9 mouse cellular contexts compared by ENCODE assay signal in the genomic region with DNA sequence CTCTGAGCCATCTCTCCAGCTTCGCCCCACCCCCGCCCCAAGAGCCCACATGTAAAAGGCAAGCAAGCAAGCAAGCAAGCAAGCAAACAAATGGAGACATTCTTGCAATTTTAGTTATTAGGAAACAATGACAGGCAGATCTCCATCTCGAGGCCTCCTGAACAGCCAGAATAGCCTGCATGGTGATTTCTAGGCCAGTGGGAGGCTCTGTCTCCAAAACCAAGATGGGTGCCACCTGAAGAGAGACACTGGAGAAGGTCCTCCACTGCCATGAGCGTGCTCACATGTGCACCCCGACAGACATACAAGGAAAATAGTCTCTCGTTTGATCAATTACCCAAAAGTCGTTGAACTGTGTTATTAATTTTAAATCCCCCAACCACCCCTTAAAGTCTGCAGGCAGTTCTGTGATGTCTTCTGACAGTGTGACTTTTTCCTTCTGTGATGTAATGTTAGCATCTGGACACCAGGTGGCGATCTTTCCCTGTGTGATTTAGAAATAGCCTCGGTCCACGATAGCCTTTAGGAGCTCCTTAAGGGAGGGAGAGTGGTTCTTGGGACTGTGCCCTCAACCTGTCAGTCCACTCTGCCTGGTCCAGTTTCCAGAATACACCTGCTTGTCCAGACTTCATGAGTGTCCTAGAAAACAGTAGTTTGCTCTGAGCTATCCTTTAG. TPM values are rescaled to one million over a fixed set of nuclear protein-coding genes. Genes with fewer than 3 reads are reported as not detected.
DNase-seq lines count a peak whose midpoint lies in the region; ATAC-seq and TF ChIP-seq lines count a peak whose summit lies in the region.
"Had no signal": no experiment of that assay in that cellular context is flagged by ENCODE, and none has a peak within 500 bp of the region (broad histone marks: within the 10 kb centered on the region; RNA-seq: fewer than 3 reads in every experiment).

No protein-coding gene starts in this region.

- H3K36me3 ChIP-seq in G1E (replicated peaks) = no peaks in the 10 kb centered on the region
- no peaks in the 10 kb centered on the region for H3K36me3 ChIP-seq in kidney, embryonic 14.5 days (ENCODE audit: control insufficient read depth, insufficient read depth, low read length)
- no peaks in the 10 kb centered on the region for H3K36me3 ChIP-seq in liver, postnatal 0 days (replicated peaks; ENCODE audit: insufficient read depth, low read length)
- no peaks in the 10 kb centered on the region for H3K36me3 ChIP-seq in neural tube, embryonic 15.5 days
- H3K36me3 ChIP-seq: heart, embryonic 15.5 days had no signal

- WGBS in kidney, embryonic 14.5 days = 19% methylated on average over 10 of the region's 10 CpGs
- 16% methylated on average over 10 of the region's 10 CpGs for WGBS in liver, postnatal 0 days (ENCODE audit: insufficient replicate concordance)
- WGBS in neural tube, embryonic 15.5 days = 19% methylated on average over 10 of the region's 10 CpGs

- peak; percentile 47 for ATAC-seq in G1E (ENCODE audit: extremely low read depth, insufficient number of reproducible peaks, low FRiP score, poor library complexity, severe bottlenecking)
- peak; percentile 57; the same call in 1 of the 2 replicates for ATAC-seq in kidney, embryonic 14.5 days (ENCODE audit: low FRiP score, low TSS enrichment)
- ATAC-seq in liver, postnatal 0 days = 0 out of 2 replicates have a peak, but pooled peaks have one; percentile 36
- peak; percentile 66; the same call in 1 of the 2 replicates for ATAC-seq in neural tube, embryonic 15.5 days (ENCODE audit: low FRiP score)

- H3K4me2 ChIP-seq in kidney, embryonic 14.5 days (replicated peaks; ENCODE audit: low read depth, low read length) = no peak overlapping the region
- no peak overlapping the region for H3K4me2 ChIP-seq in liver, postnatal 0 days (ENCODE audit: low read depth, low read length)
- no peak overlapping the region for H3K4me2 ChIP-seq in neural tube, embryonic 15.5 days
- H3K4me2 ChIP-seq: heart, embryonic 15.5 days had no signal

- TF ChIP-seq CTCF in G1E (IDR thresholded peaks at IDR 0.05; ENCODE audit: low read depth, low read length) = peak; percentile 56
- peak; percentile 90 for TF ChIP-seq CTCF in liver, postnatal 0 days (IDR thresholded peaks at IDR 0.05; ENCODE audit: low read depth)

- H3K9me3 ChIP-seq in G1E (replicated peaks) = no peaks in the 10 kb centered on the region
- no peaks in the 10 kb centered on the region for H3K9me3 ChIP-seq in kidney, embryonic 14.5 days (ENCODE audit: control insufficient read depth, low read length)
- no peaks in the 10 kb centered on the region for H3K9me3 ChIP-seq in liver, postnatal 0 days (ENCODE audit: low read length)
- H3K9me3 ChIP-seq in neural tube, embryonic 15.5 days (replicated peaks) = no peaks in the 10 kb centered on the region
- H3K9me3 ChIP-seq: heart, embryonic 15.5 days had no signal

- DNase-seq in A20 (ENCODE audit: low read depth, low spot score) (peak; percentile 63), G1E (ENCODE audit: low spot score) (peak; percentile 18)
- peak; percentile 54 for DNase-seq in cerebellum, adult 9-11 months
- peak; percentile 42 to 60 for DNase-seq in frontal cortex, postnatal 25 days (ENCODE audit: low spot score in 2 of 2)
- peak; percentile 65 for DNase-seq in liver, postnatal 0 days
- DNase-seq in yolk sac, embryonic 10.5 days (ENCODE audit: low spot score) = peak; percentile 49

- H3K27ac ChIP-seq in kidney, embryonic 14.5 days (ENCODE audit: low read depth, low read length) = no peak overlapping the region
- H3K27ac ChIP-seq in liver, postnatal 0 days (ENCODE audit: low read depth) = no peak overlapping the region
- no peak overlapping the region for H3K27ac ChIP-seq in neural tube, embryonic 15.5 days (replicated peaks)
- H3K27ac ChIP-seq: heart, embryonic 15.5 days had no signal

- H3K4me1 ChIP-seq in G1E (ENCODE audit: insufficient read depth, low read depth, low read length) = peaks cover 2% of the 10 kb centered on the region
- no peaks in the 10 kb centered on the region for H3K4me1 ChIP-seq in kidney, embryonic 14.5 days (ENCODE audit: control insufficient read depth, insufficient read depth, low read length)
- peaks cover under 1% of the 10 kb centered on the region; the same call in 1 of the 2 replicates for H3K4me1 ChIP-seq in liver, postnatal 0 days (ENCODE audit: insufficient read depth)
- peaks cover 2% of the 10 kb centered on the region for H3K4me1 ChIP-seq in neural tube, embryonic 15.5 days

- TF ChIP-seq EP300 in liver, postnatal 0 days (IDR thresholded peaks at IDR 0.05; ENCODE audit: low read depth) = no peak

- H3K4me3 ChIP-seq in G1E (ENCODE audit: low read depth, low read length) = no peak overlapping the region
- H3K4me3 ChIP-seq in kidney, embryonic 14.5 days (ENCODE audit: low read length) = no peak overlapping the region
- H3K4me3 ChIP-seq in liver, postnatal 0 days (ENCODE audit: low read depth, low read length) = no peak overlapping the region
- H3K4me3 ChIP-seq in neural tube, embryonic 15.5 days (replicated peaks) = no peak overlapping the region
- H3K4me3 ChIP-seq: heart, embryonic 15.5 days had no signal

- H3K27me3 ChIP-seq in G1E (ENCODE audit: insufficient read depth, low read length) = no peaks in the 10 kb centered on the region
- H3K27me3 ChIP-seq in kidney, embryonic 14.5 days (ENCODE audit: control insufficient read depth, insufficient read depth, low read length) = no peaks in the 10 kb centered on the region
- H3K27me3 ChIP-seq in liver, postnatal 0 days (ENCODE audit: insufficient read depth, low read length) = no peaks in the 10 kb centered on the region
- H3K27me3 ChIP-seq in neural tube, embryonic 15.5 days (replicated peaks) = peaks cover 7% of the 10 kb centered on the region; the same call in 1 of the 2 replicates
- H3K27me3 ChIP-seq: heart, embryonic 15.5 days had no signal

- H3K9ac ChIP-seq in kidney, embryonic 14.5 days (ENCODE audit: low read depth, low read length) = no peak overlapping the region
- H3K9ac ChIP-seq in liver, postnatal 0 days (replicated peaks) = no peak overlapping the region
- no peak overlapping the region for H3K9ac ChIP-seq in neural tube, embryonic 15.5 days (replicated peaks)
- H3K9ac ChIP-seq: heart, embryonic 15.5 days had no signal

RNA-seq across cellular contexts. Expression of a gene that starts 6.1 kb away (rescaled TPM):
- 48.5 and 51.5 TPM in 2 replicates for total RNA-seq in G1E (2014; fragmentation: Nextera tagmentation)
- total RNA-seq in G1E (2017) = 28.2 and 29.3 TPM in 2 replicates
- 6.4 and 9.6 TPM in 2 replicates for polyA plus RNA-seq in G1E (2012)
- 25.9 and 36.5 TPM in 2 replicates for polyA plus RNA-seq in kidney, embryonic 14.5 days (2014; fragmentation: Nextera tagmentation; extraction: Ambion mirVana)
- 3.4 and 3.7 TPM in 2 replicates for polyA plus RNA-seq in liver, postnatal 0 days (2015; fragmentation: Nextera tagmentation; extraction: Ambion mirVana)
- 23.5 and 26.0 TPM in 2 replicates for polyA plus RNA-seq in neural tube, embryonic 15.5 days (2015; fragmentation: Nextera tagmentation; extraction: Ambion mirVana)
